Mouse (Mus musculus): Measurements from ENCODE around the gene Pigv. TPM values are rescaled to one million over a fixed set of nuclear protein-coding genes. Genes with fewer than 3 reads are reported as not detected.

Pigv gene
- total RNA-seq, 2 experiments from 2014 or later: 6.9 to 7.4 TPM

GRCm38 (mm10) chr4:133622161-133622695 is 50.2 kb downstream of the Pigv start:
- intact Hi-C loops (cut with DNase I): no loop called here
- DNase-seq (ENCODE audit: low spot score in 2 of 2): no peak

GRCm38 (mm10) chr4:133620668-133621067 is 51.8 kb downstream of the Pigv start:
- intact Hi-C loops (cut with DNase I): no loop called here
- no peak for DNase-seq (ENCODE audit: low spot score in 2 of 2)

GRCm38 (mm10) chr4:133619473-133620136 is 52.8 kb downstream of the Pigv start:
- intact Hi-C loops (cut with DNase I): no loop called here
- no peak for DNase-seq (ENCODE audit: low spot score in 2 of 2)

GRCm38 (mm10) chr4:133617936-133618335 is 54.5 kb downstream of the Pigv start:
- DNase-seq (ENCODE audit: low spot score in 2 of 2): no peak
- intact Hi-C loops (cut with DNase I): no loop called here

- intact Hi-C loops (cut with DNase I): no loop called here
- DNase-seq (ENCODE audit: low spot score in 2 of 2): no peak
Observed at GRCm38 (mm10) chr4:133615416-133615815, 57.0 kb downstream of the Pigv start.

- intact Hi-C loops (cut with DNase I): no loop called here
- peak; percentile 67 to 90 for DNase-seq (ENCODE audit: low spot score in 2 of 2)
Observed at GRCm38 (mm10) chr4:133614274-133614761, 58.1 kb downstream of the Pigv start.

DNA sequence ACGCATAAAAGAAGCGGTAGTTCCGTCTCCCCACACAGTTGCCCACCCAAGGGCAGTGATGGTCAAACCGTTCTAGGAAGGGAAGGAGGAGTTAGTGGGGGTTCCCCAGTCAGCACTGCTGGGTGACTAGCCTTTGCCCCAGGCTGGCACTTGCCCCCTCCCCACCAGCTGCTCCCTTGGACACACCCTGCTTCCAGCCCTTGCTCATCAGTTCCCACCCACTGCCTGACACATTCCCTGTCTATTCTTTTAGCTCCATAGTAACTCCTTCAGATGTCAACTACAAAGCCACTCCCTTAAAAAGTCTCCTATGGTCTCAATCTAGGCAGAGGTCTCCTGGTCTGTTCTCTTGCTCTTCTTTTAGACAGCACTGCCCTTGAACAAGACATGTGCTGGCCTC is 58.6 kb downstream of the Pigv start:
- peak in 1 of 2 experiments; percentile 34 for DNase-seq (ENCODE audit: low spot score in 2 of 2)
- intact Hi-C loops (cut with DNase I): no loop called here

- no peak for DNase-seq (ENCODE audit: low spot score in 2 of 2)
- intact Hi-C loops (cut with DNase I): no loop called here
Observed at GRCm38 (mm10) chr4:133613026-133613425, 59.4 kb downstream of the Pigv start.

- intact Hi-C loops (cut with DNase I): no loop called here
- DNase-seq (ENCODE audit: low spot score in 2 of 2): no peak
Observed at GRCm38 (mm10) chr4:133612416-133612815, 60.0 kb downstream of the Pigv start.

- intact Hi-C loops (cut with DNase I): no loop called here
- DNase-seq (ENCODE audit: low spot score in 2 of 2): no peak
Observed at GRCm38 (mm10) chr4:133611815-133612214, 60.6 kb downstream of the Pigv start.

Small RNAs within 50 kb of the gene (microRNA-seq; reads per million reads assigned to microRNA genes)
- 0 reads per million in 2 experiments for gene Mir7227

Other genes starting within 250 kb of the Pigv start
- under 1 TPM in 1 of 2 experiments, not detected in 1; 0.21 TPM for gene Tent5b, start 192.5 kb downstream of the Pigv start, total RNA-seq (2021)
- 100 to 1,000 TPM; 157 to 177 TPM for gene Trnp1, start 174.1 kb downstream of the Pigv start, total RNA-seq (2021)
- gene Kdf1, start 153.7 kb downstream of the Pigv start, total RNA-seq (2021): not detected
- 100 to 1,000 TPM; 129 TPM for gene Nudc, start 126.7 kb downstream of the Pigv start, total RNA-seq (2021)
- not detected for gene Nr0b2, start 119.3 kb downstream of the Pigv start, total RNA-seq (2021)
- 1 to 10 TPM; 6.5 to 7.3 TPM for gene Gpatch3, start 97.9 kb downstream of the Pigv start, total RNA-seq (2021)
- gene Gpn2, start 88.3 kb downstream of the Pigv start, total RNA-seq (2021): 10 to 100 TPM in 1 of 2 experiments, 1 to 10 TPM in 1; 9.8 to 10.9 TPM
- gene Sfn, start 70.5 kb downstream of the Pigv start, total RNA-seq (2021): 1 to 10 TPM; 1.3 to 1.9 TPM
- 10 to 100 TPM; 30.9 to 40.6 TPM for gene Zdhhc18, start 22.5 kb downstream of the Pigv start, total RNA-seq (2021)
- 10 to 100 TPM; 81.0 to 88.3 TPM for gene Arid1a, start 84.1 kb upstream of the Pigv start, total RNA-seq (2021)
- gene Rps6ka1, start 215.2 kb upstream of the Pigv start, total RNA-seq (2021): 10 to 100 TPM; 13.1 to 14.1 TPM